Mouse (Mus musculus): ENCODE data around the gene Xpnpep2.

Xpnpep2 gene

GRCm38 (mm10) chrX:48181844-48182243 lies 73.3 kb downstream of the Xpnpep2 start:
- no peak for DNase-seq

GRCm38 (mm10) chrX:48184703-48185102 lies 76.2 kb downstream of the Xpnpep2 start:
- no peak for DNase-seq
